Mouse (Mus musculus): Measurements from ENCODE around the gene Dip2b.

Dip2b gene

DNA sequence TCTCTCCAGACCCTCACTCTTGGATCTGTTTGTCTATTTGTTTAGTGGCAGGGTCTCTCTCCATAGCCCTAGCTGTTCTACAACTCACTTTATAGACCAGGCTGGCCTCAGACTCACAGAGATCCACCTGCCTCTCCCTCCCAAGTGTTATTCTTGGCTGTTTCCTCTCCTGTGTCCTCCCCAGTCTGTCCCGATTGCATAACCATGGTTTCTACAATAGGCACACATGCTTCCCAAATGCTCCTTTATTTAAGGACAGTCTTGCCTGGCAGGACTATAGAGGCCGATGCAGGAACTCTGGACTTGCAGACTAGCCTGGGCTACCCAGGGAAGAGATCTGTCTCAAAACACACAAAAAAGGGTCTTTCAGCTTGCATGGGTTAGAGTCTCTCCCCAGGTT, 174.9 kb downstream of the Dip2b start:
- no peak for DNase-seq (ENCODE audit: low read depth in 2 of 2, low spot score in 2 of 2)

DNA sequence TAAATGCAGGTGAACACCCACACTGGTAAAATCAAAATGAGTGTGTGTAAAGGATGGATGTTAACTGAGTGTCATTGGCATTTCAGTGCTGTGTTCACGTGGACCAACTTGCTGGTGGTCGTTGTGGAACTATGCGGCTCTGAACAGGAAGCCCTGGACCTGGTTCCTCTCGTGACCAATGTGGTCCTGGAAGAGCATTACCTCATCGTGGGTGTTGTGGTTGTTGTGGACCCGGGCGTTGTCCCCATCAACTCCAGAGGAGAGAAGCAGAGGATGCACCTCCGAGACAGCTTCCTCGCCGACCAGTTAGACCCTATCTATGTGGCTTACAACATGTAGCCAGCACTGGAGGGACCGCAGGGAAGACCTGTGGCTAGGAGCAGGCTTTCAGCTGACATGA, 176.6 kb downstream of the Dip2b start:
- DNase-seq (ENCODE audit: low read depth in 2 of 2, low spot score in 2 of 2), result no peak

DNA sequence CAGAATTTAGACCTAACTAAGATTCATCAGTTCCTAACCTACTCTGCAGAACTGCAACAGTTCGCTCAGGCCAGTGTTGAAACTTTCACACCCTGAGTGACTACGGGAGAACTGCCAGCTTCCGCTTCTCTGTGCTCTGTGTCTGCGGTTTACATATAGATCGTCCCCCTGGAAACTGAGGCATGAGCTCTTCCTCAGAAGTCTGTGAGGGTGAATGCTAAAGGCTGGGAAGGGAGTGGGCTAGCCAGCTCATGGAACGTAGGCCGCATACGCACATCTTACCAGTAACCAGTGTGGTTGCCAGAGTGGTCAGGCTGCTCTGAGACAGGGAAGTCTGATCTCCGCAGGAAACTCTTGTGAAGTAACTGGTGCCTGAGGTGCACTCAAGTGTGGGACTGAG, 177.7 kb downstream of the Dip2b start:
- no peak for DNase-seq (ENCODE audit: low read depth in 2 of 2, low spot score in 2 of 2)

DNA sequence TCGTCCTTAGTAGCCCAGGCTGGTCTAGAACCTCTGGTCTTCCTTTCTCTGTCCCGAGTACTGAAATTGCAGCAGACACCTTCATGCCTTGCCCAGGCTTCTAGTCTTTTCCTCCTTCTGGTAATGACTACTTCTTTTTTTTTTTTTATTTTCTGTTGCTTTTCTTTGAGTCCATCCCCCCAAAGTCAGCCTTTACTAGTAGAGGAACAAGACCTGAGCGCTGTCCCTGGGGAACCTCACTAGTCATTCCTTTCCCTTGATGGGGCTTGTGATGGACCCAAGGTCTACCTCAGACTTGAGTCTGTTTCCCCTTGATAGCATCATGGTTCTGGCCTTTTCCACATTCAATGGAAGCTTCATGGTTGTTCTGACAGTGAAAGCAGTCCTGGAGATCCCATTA, 179.6 kb downstream of the Dip2b start:
- DNase-seq (ENCODE audit: low read depth in 2 of 2, low spot score in 2 of 2), result no peak

DNA sequence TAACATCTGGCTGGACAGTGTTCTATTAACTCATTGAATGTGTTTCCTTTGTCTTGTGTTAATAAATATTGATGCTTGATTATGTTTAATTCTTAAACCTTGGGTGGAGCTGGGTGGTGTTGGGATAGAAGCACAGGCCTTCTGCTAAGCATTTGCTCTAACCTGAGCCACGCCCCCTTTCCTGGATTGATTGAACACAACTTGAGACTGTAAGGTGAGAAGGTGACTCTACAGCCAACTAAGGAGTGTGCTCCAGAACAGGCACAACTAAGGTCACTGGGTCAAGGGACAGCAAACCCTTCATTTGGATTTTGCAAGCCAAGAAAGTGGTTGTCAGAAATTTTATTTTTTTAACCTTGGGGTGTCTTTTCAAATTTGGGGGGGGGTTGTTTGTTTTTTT, 180.9 kb downstream of the Dip2b start:
- no peak for DNase-seq (ENCODE audit: low read depth in 2 of 2, low spot score in 2 of 2)

DNA sequence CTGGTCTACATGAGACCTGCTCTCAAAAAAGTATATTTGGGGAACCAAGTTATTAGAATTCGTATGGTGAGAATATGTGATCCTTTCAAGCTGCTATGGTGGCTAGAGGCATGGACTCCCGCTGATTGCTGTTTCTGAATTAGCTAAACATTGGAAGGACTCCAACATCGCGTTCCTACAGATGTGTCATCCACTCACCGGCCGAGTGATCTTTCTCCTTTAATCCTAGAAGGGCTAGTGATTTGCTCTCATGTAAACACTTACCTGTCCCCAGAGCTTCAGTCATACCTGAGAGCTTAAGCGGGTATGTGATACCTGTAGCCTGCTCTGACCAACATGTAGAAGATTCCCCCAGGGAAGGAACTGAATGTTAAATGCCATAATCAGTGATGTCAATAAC, 182.5 kb downstream of the Dip2b start:
- DNase-seq (ENCODE audit: low read depth in 2 of 2, low spot score in 2 of 2), result no peak

DNA sequence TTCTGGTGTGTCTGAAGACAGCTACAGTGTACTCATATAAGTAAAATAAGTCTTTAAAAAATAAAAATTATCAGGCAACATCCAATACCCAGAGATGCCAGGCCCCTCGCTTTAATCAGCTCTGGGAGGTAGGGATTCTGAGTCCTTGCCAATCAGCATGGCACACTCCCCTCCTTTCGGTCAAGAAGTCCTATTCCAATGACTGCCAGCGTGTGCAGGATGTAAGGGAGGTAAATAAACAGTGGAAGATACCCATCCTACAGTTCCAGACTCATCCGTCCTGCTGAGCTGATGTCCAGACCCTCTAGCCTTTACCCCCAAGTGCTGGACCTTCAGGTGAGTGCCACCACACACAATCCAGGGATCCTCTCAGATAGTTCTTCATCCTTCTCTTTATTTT, 186.9 kb downstream of the Dip2b start:
- DNase-seq (ENCODE audit: low read depth in 2 of 2, low spot score in 2 of 2), result no peak

DNA sequence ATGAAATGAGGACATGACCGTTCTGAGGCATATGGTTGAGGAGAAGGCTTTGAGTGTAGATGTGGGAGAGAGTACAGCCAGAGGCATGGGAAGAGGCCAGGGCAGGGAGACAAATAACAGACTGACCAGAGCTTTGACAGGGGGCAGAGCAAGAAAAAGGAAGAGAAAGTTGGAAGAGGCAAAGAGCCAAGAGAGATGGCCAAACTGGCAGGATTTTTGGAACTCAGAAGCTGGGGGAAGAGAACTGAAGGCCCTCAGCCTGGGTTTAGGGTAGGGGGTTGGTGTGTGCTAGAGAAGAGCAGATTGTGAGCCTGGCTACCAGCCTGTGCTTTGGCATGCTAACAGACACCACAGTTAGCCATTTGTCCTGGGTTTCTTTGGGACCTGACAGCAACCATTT, 187.4 kb downstream of the Dip2b start:
- DNase-seq (ENCODE audit: low read depth in 2 of 2, low spot score in 2 of 2), result no peak

DNA sequence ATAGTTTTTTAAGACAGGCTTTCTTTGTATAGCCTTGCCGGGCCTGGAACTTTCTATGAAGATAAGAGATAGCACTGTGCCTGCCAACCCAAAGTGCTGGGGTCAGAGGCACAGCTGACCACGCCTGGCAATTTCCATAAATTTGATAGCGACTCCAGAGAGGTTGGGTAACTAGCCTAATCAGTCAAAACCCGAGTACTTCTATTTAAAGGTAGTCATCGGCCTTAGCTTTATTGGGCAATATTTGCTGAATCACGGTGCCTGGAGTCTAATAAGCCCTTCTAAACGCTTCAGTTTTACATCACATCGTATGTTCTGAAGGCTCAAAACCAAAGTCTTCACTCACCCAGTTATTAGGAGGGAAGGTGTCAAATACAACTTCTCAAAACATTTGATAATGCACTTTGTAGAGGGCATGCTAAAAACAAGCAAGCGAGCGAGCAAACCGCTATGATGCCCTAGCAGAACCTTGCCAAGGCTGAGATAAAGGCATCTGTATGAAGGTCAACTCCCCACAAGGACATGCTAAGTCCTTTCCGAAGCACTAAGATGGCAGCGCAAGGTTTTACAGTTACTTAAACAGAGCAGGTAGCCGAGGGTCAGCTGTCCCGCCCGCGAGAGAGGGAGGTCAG, 188.7 kb downstream of the Dip2b start:
- DNase-seq (ENCODE audit: low read depth in 2 of 2, low spot score in 2 of 2), result no peak

DNA sequence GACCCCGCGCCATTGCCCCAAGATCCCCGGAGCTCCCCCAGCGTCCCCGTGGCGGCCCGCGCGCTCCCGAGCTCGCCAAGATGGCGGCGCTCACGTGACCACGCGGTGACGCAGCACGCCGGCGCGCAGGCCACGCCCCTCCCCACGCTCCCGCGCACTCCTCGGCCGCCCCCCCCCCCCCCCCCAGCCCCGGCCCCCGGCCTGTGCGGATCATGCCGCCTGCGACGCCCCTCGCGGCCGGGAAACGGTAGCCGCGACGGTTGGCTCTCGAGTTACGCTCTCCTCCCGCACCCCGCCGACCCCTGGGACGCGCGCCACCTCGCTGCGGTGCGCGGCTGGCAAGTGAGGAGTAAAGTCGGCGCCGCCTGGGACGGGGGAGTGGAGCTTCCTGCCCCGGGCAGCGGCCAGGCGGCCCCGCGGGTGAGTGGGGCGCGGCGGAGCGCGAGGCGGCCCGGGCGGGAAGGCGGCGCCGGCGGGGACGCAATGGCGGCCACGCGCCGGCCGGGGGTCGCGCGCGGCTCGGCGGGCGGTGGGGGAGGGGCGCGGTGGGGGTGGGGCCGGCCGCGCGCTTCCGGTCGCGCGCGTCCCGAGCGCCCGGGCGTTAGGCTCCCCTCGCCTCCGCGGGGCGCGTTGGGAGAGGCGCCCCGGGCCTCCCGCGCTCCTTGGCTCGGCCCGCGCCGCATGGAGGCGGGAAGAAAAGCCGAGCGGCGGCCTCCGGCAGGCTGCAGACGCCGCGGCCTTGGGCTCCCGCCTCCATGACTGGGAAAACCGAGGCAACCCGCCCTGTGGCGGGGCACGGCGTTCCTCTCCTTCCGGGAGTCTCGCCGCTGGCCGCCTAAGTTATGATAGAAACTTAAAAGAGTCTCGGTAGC, 189.4 kb downstream of the Dip2b start, which contains the start of gene Atf1:
TSS of gene Atf1 (plus strand) at position 157 of the 872 bp plus-strand sequence.
- DNase-seq (ENCODE audit: low read depth in 2 of 2, low spot score in 2 of 2), result peak; percentile 82 to 89

DNA sequence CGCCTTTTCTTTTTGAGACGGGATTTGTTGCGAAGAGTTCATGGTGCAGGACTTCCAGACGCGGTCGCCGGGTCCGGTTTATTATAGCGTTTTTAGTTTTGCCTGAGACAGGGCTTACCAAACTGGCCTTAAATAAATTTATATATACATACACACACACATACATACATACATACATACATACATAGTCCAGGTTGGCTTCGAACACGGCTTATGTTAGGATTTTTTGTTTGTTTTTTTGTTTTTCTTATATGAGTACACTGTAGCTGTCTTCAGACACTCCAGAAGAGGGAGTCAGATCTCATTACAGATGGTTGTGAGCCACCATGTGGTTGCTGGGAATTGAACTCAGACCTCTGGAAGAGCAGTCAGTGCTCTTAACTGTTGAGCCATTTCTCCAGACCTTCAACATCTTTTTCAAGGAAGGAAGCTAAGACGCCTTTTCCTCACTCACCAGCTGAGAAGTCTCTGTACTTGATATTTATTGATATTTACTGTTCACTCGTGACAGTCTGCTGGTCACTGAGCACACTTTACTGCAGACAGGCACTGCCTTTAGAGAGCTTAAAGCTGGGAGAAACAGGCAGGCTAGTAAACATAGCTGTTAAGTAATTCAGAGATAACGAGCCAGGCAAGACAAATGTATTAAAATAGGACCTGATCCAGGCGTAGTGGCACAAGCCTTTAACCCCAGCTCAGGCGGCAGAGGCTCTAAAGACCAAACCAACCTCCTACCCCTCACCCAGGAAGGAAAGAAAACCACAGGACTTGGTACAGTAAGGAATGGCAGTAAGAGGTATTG, 190.3 kb downstream of the Dip2b start:
- DNase-seq (ENCODE audit: low read depth in 2 of 2, low spot score in 2 of 2), result no peak

DNA sequence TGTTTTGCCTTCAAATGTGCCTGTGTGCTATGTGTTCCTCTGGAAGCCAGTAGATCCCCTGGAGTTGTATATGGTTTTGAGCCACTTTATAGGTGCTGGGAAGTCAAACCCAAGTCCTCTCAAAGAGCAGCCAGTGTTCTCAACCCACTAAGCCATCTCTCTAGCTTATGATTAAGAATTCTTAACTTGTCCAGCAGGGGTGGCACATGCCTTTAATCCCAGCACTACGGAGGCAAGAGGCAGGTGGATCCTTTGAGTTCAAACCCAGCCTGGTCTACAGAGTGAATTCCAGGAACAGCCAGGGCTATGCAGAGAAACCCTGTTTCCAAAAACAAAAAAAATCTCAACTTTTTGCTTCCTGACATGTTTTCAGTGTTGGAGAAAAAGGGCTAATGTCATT, 192.2 kb downstream of the Dip2b start:
- peak in 1 of 2 experiments; percentile 4 for DNase-seq (ENCODE audit: low read depth in 2 of 2, low spot score in 2 of 2)

DNA sequence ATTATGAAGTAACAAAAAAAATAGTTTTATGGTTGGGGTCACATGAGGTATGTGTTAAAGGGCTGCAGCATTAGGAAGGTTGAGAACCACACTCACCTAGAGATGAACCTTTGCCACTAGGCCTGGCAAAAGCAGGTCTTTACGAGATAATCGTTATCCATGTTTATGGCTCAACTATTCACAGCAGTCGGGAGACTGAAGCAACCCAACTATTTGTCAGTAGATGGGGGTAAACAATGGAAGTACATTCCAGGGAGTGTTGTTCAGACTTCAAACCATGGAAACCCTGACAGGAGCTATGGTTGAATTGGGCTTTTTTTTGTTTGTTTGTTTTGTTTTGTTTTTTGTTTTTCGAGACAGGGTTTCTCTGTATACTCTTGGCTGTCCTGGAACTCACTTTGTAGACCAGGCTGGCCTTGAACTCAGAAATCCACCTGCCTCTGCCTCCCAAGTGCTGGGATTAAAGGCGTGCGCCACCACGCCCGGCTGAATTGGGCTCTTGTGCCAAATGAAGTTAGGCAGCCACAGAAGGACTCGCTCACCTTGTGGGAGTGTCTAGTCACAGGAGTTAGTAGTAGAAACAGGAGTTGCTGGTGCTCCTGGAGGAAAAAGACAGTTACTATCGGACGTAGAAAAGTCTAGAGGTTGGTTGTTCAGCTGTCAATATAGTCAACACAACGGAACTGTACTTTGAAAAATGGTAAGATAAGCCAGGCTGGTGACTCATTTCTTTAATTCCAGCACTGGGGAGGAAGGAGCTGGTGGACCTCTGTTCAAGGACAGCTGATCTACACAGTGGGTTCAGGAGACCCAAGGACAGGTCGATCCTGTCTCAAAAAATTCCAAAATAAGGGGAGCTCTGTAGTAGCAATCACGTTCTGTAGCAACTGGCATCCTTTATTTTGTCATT, 193.4 kb downstream of the Dip2b start:
- no peak for DNase-seq (ENCODE audit: low read depth in 2 of 2, low spot score in 2 of 2)

DNA sequence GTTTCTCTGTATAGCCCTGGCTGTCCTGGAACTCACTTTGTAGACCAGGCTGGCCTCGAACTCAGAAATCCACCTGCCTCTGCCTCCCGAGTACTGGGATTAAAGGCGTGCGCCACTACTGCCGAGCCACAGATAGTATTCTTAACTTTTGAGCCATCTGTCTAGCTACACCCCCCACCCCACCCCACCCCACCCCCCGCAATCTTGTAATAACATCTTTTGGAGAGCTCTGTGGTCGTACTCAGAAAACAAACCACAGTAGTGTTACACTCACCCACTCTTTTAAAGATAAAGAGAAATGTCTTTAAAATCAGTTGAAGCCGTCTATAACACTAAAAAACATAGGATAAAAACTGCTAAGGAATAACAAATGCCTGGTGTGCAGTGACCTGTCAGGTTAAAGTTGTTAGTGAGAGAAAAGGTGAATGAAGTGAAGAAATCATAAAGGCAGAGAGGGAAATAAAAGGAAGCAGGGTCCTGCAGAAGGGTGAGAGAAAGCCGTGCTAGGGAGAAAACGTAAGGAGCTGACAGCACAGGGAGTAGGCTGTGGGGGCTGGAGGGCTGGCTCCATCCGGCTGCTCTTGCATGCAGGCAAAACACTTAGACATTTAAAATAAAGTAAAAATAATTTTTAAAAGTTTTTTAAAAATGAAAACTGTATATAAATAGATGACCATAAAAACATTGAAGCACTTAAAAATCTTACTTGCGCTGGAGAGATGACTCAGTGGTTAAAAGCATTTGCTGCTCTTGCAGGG, 196.9 kb downstream of the Dip2b start:
- DNase-seq (ENCODE audit: low read depth in 2 of 2, low spot score in 2 of 2), result no peak

DNA sequence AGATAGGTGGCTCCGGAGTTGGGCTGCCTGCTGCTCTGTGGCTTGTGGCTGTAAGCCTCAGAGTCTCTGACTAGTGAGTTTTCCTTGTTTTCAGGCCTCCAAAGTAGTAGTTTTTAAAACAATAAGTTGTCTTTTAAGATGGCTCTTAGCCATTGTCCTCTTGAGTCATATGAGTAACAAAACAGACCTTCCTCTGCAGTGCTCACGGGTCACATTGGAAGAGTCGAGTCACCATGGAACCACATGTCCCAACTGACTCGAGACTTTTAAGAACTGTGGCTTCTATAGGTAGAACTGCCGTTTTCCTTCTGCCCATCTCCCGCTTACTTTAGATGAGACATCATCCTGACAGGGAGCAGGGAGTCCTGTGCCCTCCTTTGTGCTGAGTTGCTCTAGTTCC, 198.5 kb downstream of the Dip2b start:
- DNase-seq (ENCODE audit: low read depth in 2 of 2, low spot score in 2 of 2), result no peak

DNA sequence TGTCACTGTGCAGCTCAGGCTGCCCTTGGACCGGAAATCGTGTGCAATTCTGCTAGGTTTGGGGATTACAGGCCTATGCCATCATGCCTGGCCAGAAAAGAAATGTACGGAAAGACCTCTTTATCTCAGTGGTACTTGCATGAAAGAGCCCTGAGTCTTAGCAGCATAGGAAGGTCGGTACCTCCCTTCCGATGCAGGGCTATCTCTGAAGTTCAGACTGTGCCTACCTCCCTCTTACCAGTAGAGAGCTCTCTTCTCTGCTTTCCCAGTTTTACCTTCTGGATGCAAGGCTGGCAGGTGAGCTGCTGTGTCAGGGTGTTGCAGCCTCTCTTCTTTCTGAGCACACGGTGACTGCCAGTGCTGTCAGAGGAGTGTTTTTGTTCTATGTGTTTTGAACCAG, 203.3 kb downstream of the Dip2b start:
- DNase-seq (ENCODE audit: low read depth in 2 of 2, low spot score in 2 of 2), result no peak

DNA sequence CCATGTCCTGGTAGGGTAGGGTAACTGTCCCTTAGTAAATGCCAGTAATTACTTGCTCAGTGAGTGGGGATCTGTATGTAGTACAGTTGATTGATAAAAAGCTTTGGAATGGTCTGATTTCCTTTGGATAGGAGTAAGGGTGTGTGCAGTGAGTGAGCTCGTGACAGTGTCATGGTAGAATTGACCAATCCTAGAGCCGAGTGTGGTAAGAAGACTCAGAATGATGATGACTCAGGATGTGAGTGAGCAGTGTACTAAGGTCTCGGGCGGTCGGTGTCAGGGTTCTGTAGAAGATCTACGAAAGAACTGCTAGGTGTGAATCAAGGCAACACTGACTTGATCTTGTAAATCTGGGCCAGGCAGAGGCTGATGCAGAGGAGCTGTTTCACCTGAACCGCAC, 207.5 kb downstream of the Dip2b start:
- DNase-seq (ENCODE audit: low read depth in 2 of 2, low spot score in 2 of 2), result no peak

DNA sequence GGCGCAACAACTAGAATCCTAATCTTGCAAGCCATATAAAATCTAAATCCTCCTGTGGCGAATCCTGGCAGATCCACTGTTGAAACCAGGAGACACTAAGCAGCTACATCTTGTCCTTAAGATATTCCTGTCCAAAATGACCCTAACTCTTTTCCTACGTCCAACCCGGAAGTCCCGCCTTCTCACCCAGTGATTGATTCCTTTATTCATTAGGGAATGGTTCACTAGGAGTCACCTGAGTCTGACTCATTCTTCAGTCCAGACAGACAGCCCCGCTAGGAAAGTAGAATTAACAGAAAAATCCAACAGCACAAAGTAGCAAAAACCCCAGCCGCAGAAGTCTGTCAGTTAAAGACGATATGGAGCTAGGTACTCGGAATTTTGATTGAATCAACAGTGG, 208.8 kb downstream of the Dip2b start:
- DNase-seq (ENCODE audit: low read depth in 2 of 2, low spot score in 2 of 2), result no peak

DNA sequence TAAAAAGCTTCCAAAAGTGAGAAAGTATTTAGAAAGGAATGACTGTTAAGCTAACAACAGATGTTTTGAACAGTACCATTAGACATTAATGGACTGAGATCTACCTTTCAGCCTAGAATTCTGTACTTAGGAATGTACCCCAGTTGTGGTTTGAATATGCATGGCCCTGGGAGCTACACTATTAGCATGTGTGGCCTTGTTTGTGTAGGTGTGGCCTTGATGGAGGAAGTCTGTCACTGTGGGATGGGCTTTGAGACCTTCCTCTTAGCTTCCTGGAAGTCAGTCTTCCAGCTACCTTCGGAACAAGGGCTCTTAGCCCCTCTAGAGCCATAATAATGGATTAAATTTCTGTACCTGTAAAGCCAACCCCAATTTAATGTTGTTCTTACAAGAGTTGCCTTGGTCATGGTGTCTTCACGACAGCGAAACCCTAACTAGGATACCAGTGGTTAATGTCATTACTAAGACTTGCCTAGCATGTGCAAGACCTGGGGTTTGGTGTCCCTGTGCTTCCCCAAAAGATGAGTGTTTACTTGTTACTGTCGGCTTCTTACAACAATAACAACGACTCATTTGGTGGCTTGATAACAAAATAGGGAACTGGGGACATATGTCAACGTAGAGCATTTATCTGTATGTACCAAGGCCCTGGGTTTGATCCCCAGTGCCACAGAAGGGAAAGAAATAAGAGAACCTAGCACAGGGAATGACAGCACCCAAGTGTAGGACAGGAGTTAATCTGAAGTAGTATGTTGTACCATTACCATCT, 210.4 kb downstream of the Dip2b start:
- DNase-seq (ENCODE audit: low read depth in 2 of 2, low spot score in 2 of 2), result no peak
